9 mouse cellular contexts compared by ENCODE assay signal in genomic region chr12:86906395-86906794, GRCm38 (mm10). TPM values are rescaled to one million over a fixed set of nuclear protein-coding genes. Genes with fewer than 3 reads are reported as not detected.
A peak's percentile ranks its signal among the peaks of the same experiment; 100 is the strongest.
DNase-seq lines count a peak whose midpoint lies in the region; ATAC-seq lines count a peak whose summit lies in the region.
"Had no signal": no experiment of that assay in that cellular context is flagged by ENCODE, and none has a peak within 500 bp of the region (broad histone marks: within the 10 kb centered on the region; RNA-seq: fewer than 3 reads in every experiment).

No protein-coding gene starts in this region.

- H3K4me1 ChIP-seq in forebrain, embryonic 15.5 days = peaks cover 35% of the 10 kb centered on the region

- 2% methylated on average over 15 of the region's 15 CpGs for WGBS in forebrain, embryonic 15.5 days

- peak; percentile 68; the same call in 1 of the 2 replicates for ATAC-seq in cerebellum, adult (ENCODE audit: insufficient number of reproducible peaks, low FRiP score, low TSS enrichment)
- peak; percentile 35; the same call in 1 of the 2 replicates for ATAC-seq in forebrain, embryonic 15.5 days (replicated peaks)

- no peaks in the 10 kb centered on the region for H3K36me3 ChIP-seq in forebrain, embryonic 15.5 days
- H3K36me3 ChIP-seq: limb, embryonic 15.5 days had no signal

- H3K9me3 ChIP-seq in forebrain, embryonic 15.5 days = no peaks in the 10 kb centered on the region
- H3K9me3 ChIP-seq: limb, embryonic 15.5 days had no signal

- H3K9ac ChIP-seq in forebrain, embryonic 15.5 days (replicated peaks) = no peak overlapping the region; the same call in 1 of the 2 replicates
- H3K9ac ChIP-seq: limb, embryonic 15.5 days had no signal

- no peaks in the 10 kb centered on the region for H3K27me3 ChIP-seq in forebrain, embryonic 15.5 days
- H3K27me3 ChIP-seq: limb, embryonic 15.5 days had no signal

- H3K4me2 ChIP-seq in forebrain, embryonic 15.5 days (replicated peaks) = no peak overlapping the region
- H3K4me2 ChIP-seq: limb, embryonic 15.5 days had no signal

- H3K27ac ChIP-seq in forebrain, embryonic 15.5 days (replicated peaks) = 0 out of 2 replicates have a peak overlapping the region, but pooled peaks have one; percentile 11
- H3K27ac ChIP-seq: limb, embryonic 15.5 days had no signal

- no peak overlapping the region for H3K4me3 ChIP-seq in forebrain, embryonic 15.5 days
- H3K4me3 ChIP-seq: limb, embryonic 15.5 days had no signal

- DNase-seq in MEL-GATA-1-ER (ENCODE audit: extremely low read depth, low read depth) = peak; percentile 67
- DNase-seq in heart, postnatal 4 days = peak; percentile 93
- DNase-seq in layer of hippocampus, postnatal 14 days (ENCODE audit: low spot score in 2 of 2) = peak; percentile 78 to 88
- DNase-seq in lung, postnatal 4 days = peak; percentile 86 to 91
- DNase-seq in right cerebral cortex, postnatal 10 days (ENCODE audit: low spot score in 2 of 2) = peak; percentile 86 to 90
- peak; percentile 55 for DNase-seq in urinary bladder, postnatal 10 days (ENCODE audit: low spot score)

RNA-seq across cellular contexts. Expression of gene Irf2bpl, which starts 21.8 kb away (rescaled TPM):
- 94.9 and 95.8 TPM in 2 replicates for polyA plus RNA-seq in forebrain, embryonic 15.5 days (2015; fragmentation: Nextera tagmentation; extraction: Ambion mirVana)
- total RNA-seq in heart, postnatal 4 days (2021) = 10 to 100 TPM; 85.8 to 86.2 TPM
- total RNA-seq in layer of hippocampus, postnatal 14 days (2021) = 10 to 100 TPM; 64.9 to 65.1 TPM

RNA-seq across cellular contexts. Expression of gene Cipc, which starts 40.4 kb away (rescaled TPM):
- 53.6 and 55.3 TPM in 2 replicates for polyA plus RNA-seq in forebrain, embryonic 15.5 days (2015; fragmentation: Nextera tagmentation; extraction: Ambion mirVana)
- 10 to 100 TPM; 34.1 to 39.3 TPM for total RNA-seq in heart, postnatal 4 days (2021)
- total RNA-seq in layer of hippocampus, postnatal 14 days (2021) = 10 to 100 TPM; 60.4 to 63.6 TPM
